Mouse (Mus musculus): ENCODE measurements around the gene Atp5h. TPM values are rescaled to one million over a fixed set of nuclear protein-coding genes. Genes with fewer than 3 reads are reported as not detected.

Gene Atp5h
- polyA plus RNA-seq, 1 experiment from 2014 or later, result 962 TPM

DNA sequence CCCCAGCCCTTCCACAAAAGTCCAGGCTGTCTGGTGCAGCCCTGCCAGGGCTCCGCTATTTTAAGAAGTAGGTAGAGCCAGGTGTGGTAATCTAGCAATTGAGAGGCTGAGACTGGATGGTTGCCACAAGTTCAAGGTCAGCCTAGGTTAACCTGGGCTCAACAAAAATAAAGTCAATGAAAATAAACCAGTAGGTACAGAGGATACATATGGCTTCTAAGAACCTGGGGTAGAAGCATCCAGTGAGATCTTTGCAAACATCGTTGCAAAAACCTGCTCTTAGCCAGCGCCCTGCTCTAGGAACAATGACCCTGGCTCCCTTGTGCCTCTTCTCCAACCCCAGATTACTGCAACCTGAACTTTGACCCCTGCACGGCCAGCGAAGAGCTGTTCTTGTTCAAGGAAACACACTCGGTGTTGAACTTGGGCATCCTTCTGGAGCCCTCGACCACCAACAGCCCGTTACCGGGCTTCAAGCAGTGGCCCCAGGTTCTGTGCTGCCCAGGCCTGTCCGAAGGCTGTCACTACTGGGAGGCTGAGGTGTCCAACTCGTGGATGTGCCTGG is 27.6 kb upstream of the Atp5h start:
- Histone ChIP-seq H3K9me3 (ENCODE audit: control insufficient read depth, low read length) (no peaks in the 10 kb centered on the region), H3K4me2 (replicated peaks; ENCODE audit: low read depth, low read length) (no peak overlapping the region), H3K27ac (ENCODE audit: low read depth, low read length) (peak overlapping the region; percentile 57; the same call in 1 of the 2 replicates), H3K27me3 (ENCODE audit: control insufficient read depth, insufficient read depth, low read length) (no peaks in the 10 kb centered on the region; the same call in 1 of the 2 replicates), H3K4me1 (ENCODE audit: control insufficient read depth, insufficient read depth, low read length) (peaks cover 19% of the 10 kb centered on the region), H3K9ac (ENCODE audit: low read depth, low read length) (no peak overlapping the region), H3K36me3 (ENCODE audit: control insufficient read depth, insufficient read depth, low read length) (no peaks in the 10 kb centered on the region), H3K4me3 (ENCODE audit: low read length) (no peak overlapping the region)
- WGBS, result 85% methylated on average over 11 of the region's 11 CpGs
- no peak for ATAC-seq (ENCODE audit: low FRiP score, low TSS enrichment)

DNA sequence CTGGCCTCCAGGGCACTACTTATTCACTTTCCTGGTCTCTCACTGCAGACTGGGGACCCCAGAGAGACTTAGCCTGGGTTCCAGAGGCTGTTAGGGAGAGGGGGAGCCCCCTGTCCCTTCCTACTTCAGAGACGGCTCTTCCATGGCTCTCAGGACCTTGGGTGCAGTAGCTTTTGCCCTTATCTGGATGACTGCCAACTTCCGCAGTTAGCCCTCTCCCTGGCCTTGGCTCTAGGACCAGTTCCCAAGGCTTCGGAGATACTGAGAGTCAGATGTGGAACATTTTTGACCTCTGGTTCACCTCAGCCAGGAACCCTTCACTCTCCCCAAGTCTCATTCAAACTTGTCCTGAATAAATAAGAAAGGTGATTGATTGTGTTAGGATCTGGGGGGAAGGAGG is 27.1 kb upstream of the Atp5h start:
- no peak overlapping the region; the same call in 1 of the 2 replicates for H3K27ac ChIP-seq (ENCODE audit: low read depth, low read length)
- H3K36me3 ChIP-seq (ENCODE audit: control insufficient read depth, insufficient read depth, low read length), result no peaks in the 10 kb centered on the region

DNA sequence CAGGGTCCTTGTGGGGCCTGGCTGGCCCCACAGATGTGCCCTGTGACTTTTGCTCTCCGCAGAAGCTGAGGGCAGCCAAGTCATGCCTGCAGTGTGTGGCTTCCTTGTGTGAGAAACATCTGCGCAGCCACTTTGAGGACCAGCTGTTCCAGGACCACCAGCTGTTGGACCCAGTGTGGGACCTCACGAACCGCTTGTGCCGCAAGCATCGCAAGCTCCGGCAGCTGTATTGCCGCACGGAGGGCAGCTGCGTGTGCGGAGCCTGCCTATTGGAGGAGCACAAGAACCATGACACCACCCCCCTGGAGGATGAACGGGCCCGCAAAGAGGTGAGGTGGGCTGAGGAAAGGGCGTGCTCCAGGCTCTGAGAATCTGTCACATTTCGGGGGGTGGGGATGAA is 21.7 kb upstream of the Atp5h start:
- Histone ChIP-seq H3K4me1 (ENCODE audit: control insufficient read depth, insufficient read depth, low read length) (0 out of 2 replicates have a peak, but pooled peaks cover under 1% of the 10 kb centered on the region), H3K27ac (ENCODE audit: low read depth, low read length) (no peak overlapping the region), H3K27me3 (ENCODE audit: control insufficient read depth, insufficient read depth, low read length) (no peaks in the 10 kb centered on the region), H3K9me3 (ENCODE audit: control insufficient read depth, low read length) (peaks cover 6% of the 10 kb centered on the region; the same call in 1 of the 2 replicates), H3K4me2 (replicated peaks; ENCODE audit: low read depth, low read length) (no peak overlapping the region), H3K36me3 (ENCODE audit: control insufficient read depth, insufficient read depth, low read length) (no peaks in the 10 kb centered on the region), H3K9ac (ENCODE audit: low read depth, low read length) (no peak overlapping the region), H3K4me3 (ENCODE audit: low read length) (no peak overlapping the region)
- 35% methylated on average over 15 of the region's 15 CpGs for WGBS
- no peak for ATAC-seq (ENCODE audit: low FRiP score, low TSS enrichment)

More for the DNA sequence above, 27.1 kb upstream of the Atp5h start:
- no peak overlapping the region for H3K9ac ChIP-seq (ENCODE audit: low read depth, low read length)
- ATAC-seq (ENCODE audit: low FRiP score, low TSS enrichment), result no peak
- H3K27me3 ChIP-seq (ENCODE audit: control insufficient read depth, insufficient read depth, low read length), result no peaks in the 10 kb centered on the region; the same call in 1 of the 2 replicates
- 44% methylated on average over 3 of the region's 3 CpGs for WGBS
- H3K9me3 ChIP-seq (ENCODE audit: control insufficient read depth, low read length), result no peaks in the 10 kb centered on the region
- peaks cover 19% of the 10 kb centered on the region for H3K4me1 ChIP-seq (ENCODE audit: control insufficient read depth, insufficient read depth, low read length)
- no peak overlapping the region for H3K4me3 ChIP-seq (ENCODE audit: low read length)
- H3K4me2 ChIP-seq (replicated peaks; ENCODE audit: low read depth, low read length), result no peak overlapping the region

DNA sequence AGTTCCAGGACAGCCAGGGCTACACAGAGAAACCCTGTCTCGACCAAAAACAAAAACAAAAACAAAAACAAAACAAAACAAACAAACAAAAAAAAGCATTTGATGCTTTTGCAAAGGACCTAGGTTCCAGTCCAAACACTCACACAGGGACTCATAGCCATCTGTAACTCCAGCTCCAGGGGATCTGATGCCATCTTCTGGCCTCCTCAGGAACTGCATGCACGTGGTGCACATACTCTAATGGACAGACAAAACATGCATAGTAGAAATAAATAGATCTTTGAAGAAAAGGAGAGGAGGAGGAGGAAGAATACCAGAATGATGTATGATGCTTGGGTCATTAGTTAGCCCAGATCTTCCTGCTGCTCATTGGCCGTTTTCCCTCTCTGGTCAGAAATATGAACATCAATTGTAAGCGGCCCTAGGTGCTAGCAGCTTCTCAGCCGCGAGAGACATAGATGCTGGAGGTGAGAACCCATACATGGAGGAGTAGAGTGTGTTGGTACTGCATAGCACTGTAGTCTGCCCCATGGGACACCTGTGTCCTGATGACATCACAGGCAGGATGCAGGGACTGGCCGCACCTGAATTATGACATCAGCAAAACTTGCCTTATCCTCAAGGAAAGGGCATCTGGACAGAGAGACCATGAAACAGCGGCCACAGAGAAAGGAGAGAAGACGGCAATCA is 20.3 kb upstream of the Atp5h start, which contains the start of gene Trim80:
Trim80 (plus strand) TSS at position 640 of the 690 bp plus-strand sequence.
- Histone ChIP-seq H3K4me1 (ENCODE audit: control insufficient read depth, insufficient read depth, low read length) (0 out of 2 replicates have a peak, but pooled peaks cover 6% of the 10 kb centered on the region), H3K9ac (ENCODE audit: low read depth, low read length) (no peak within 1 kb of the TSS), H3K9me3 (ENCODE audit: control insufficient read depth, low read length) (peaks cover 6% of the 10 kb centered on the region; the same call in 1 of the 2 replicates), H3K4me3 (ENCODE audit: low read length) (no peak within 1 kb of the TSS), H3K4me2 (replicated peaks; ENCODE audit: low read depth, low read length) (no peak within 1 kb of the TSS), H3K36me3 (ENCODE audit: control insufficient read depth, insufficient read depth, low read length) (no peaks in the 10 kb centered on the region), H3K27me3 (ENCODE audit: control insufficient read depth, insufficient read depth, low read length) (no peaks in the 10 kb centered on the region), H3K27ac (ENCODE audit: low read depth, low read length) (no peak within 1 kb of the TSS)
- ATAC-seq (ENCODE audit: low FRiP score, low TSS enrichment), result no peak
- WGBS, result 97% methylated on average over 9 of the region's 9 CpGs

DNA sequence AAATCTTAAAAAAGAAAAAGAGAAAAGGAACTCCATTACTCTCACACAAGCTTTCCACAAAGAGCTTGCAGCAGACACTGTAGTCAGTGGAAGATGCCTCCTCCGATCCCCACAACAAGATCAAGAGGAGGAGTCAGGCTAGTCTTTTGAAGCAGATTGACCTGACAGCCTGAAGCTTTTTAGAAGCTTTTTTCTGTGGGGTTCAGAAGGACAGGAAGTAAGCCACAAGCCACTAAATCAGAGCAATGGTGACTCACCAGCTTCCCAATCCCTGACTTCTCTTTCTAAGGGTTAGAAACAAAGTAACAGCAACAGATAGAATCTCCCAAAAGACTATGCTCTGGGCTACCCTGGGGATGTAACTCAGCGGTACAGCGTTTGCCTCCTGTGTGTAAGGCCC is 19.6 kb upstream of the Atp5h start:
- 77% methylated on average over 3 of the region's 3 CpGs for WGBS
- Histone ChIP-seq H3K4me2 (replicated peaks; ENCODE audit: low read depth, low read length) (no peak overlapping the region), H3K9ac (ENCODE audit: low read depth, low read length) (no peak overlapping the region), H3K36me3 (ENCODE audit: control insufficient read depth, insufficient read depth, low read length) (no peaks in the 10 kb centered on the region), H3K9me3 (ENCODE audit: control insufficient read depth, low read length) (peaks cover 6% of the 10 kb centered on the region; the same call in 1 of the 2 replicates), H3K27ac (ENCODE audit: low read depth, low read length) (no peak overlapping the region), H3K4me3 (ENCODE audit: low read length) (no peak overlapping the region), H3K4me1 (ENCODE audit: control insufficient read depth, insufficient read depth, low read length) (0 out of 2 replicates have a peak, but pooled peaks cover 6% of the 10 kb centered on the region), H3K27me3 (ENCODE audit: control insufficient read depth, insufficient read depth, low read length) (no peaks in the 10 kb centered on the region)
- ATAC-seq (ENCODE audit: low FRiP score, low TSS enrichment), result no peak

DNA sequence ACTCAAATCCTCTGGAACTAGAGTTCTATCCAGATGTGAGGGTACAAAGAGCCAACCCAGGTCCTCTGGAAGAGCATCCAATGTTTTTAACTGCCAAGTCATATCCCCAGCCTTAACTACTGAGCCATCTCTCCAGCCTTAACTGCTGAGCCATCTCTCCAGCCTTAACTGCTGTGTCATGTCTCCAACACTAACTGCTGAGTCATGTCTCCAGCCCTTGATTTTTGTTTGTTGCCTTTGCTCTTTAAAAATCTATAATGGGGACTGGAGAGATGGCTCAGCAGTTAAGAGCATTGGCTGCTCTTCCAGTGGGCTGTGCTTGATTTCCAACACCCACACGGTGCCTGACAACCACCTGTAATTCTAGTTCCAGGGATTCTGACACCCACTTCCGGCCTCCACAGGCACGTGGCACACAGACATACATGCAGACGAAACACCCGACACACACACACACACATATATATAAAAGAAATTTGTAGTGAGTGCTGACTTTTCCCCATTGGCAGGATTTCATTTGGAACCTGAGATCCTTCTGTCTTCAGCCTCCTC is 17.9 kb upstream of the Atp5h start:
- peaks cover 6% of the 10 kb centered on the region; the same call in 1 of the 2 replicates for H3K9me3 ChIP-seq (ENCODE audit: control insufficient read depth, low read length)
- no peak overlapping the region for H3K4me3 ChIP-seq (ENCODE audit: low read length)
- no peak overlapping the region for H3K27ac ChIP-seq (ENCODE audit: low read depth, low read length)
- H3K4me1 ChIP-seq (ENCODE audit: control insufficient read depth, insufficient read depth, low read length), result 0 out of 2 replicates have a peak, but pooled peaks cover 6% of the 10 kb centered on the region
- H3K27me3 ChIP-seq (ENCODE audit: control insufficient read depth, insufficient read depth, low read length), result no peaks in the 10 kb centered on the region
- no peaks in the 10 kb centered on the region for H3K36me3 ChIP-seq (ENCODE audit: control insufficient read depth, insufficient read depth, low read length)
- no peak overlapping the region for H3K9ac ChIP-seq (ENCODE audit: low read depth, low read length)
- no peak for ATAC-seq (ENCODE audit: low FRiP score, low TSS enrichment)
- 63% methylated on average over 5 of the region's 5 CpGs for WGBS
- no peak overlapping the region for H3K4me2 ChIP-seq (replicated peaks; ENCODE audit: low read depth, low read length)

DNA sequence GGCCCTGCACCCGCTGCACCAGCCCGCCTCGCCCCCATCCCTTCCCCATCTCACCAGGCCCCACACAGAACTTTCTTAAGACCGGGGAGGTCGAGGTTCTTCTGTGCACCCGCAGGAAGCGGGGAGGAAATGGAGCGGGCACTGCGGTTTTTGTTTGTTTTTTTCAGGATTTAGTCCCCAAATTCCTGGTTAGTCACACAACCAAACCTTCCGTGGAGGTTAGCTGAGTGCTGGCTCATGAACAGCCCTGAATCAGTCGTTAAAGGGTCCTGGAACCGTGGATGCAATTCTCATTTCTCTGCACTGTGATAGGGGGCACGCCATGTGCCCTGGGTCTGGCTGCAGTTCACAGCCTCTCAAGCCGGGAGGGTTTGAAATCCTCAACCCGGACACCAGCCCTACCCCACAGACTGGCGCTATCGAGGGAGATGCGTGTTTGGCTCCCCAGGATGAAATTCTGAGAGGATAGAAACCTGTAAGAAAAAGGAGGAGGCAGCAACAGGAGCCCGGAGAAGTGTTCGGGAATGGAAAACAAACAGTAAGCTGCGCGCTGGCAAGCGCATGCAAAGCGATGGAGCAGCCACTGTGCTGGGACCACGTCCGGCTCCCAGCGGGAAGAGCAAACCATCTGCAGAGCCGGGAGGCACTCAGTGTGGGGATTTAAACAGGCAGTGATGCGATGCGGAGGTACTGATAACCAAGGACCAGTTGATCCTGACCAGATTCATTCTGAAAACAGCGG is 16.0 kb upstream of the Atp5h start:
- H3K4me3 ChIP-seq (ENCODE audit: low read length), result peak overlapping the region; percentile 19; the same call in 1 of the 2 replicates
- 0 out of 2 replicates have a peak, but pooled peaks cover 6% of the 10 kb centered on the region for H3K4me1 ChIP-seq (ENCODE audit: control insufficient read depth, insufficient read depth, low read length)
- 3% methylated on average over 31 of the region's 31 CpGs for WGBS
- H3K36me3 ChIP-seq (ENCODE audit: control insufficient read depth, insufficient read depth, low read length), result peaks cover 16% of the 10 kb centered on the region
- H3K27me3 ChIP-seq (ENCODE audit: control insufficient read depth, insufficient read depth, low read length), result no peaks in the 10 kb centered on the region
- peak overlapping the region; percentile 41 for H3K4me2 ChIP-seq (replicated peaks; ENCODE audit: low read depth, low read length)
- no peak overlapping the region for H3K27ac ChIP-seq (ENCODE audit: low read depth, low read length)
- H3K9me3 ChIP-seq (ENCODE audit: control insufficient read depth, low read length), result peaks cover 6% of the 10 kb centered on the region; the same call in 1 of the 2 replicates
- H3K9ac ChIP-seq (ENCODE audit: low read depth, low read length), result 0 out of 2 replicates have a peak overlapping the region, but pooled peaks have one; percentile 44
- 0 out of 2 replicates have a peak, but pooled peaks have one; percentile 58 for ATAC-seq (ENCODE audit: low FRiP score, low TSS enrichment)

DNA sequence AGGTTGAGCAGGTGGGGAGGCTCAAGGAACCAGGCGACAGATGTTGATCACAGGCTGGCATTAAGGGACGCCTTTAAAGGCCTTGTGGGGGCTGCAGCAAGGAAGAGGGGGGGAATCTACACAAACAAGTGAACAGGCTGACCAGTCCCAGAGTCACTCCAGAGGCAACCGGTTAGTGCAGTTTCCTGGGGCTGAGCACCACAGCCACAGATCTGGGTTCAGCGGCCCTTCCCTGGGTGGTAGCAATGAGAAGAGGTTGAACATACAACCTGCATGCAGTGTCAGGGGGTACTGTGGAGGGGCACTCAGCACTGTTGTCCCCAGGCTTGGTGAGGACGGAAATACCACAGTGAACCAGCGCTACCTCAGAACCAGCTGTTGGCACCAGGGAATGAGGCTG is 13.6 kb upstream of the Atp5h start:
- no peak overlapping the region for H3K4me2 ChIP-seq (replicated peaks; ENCODE audit: low read depth, low read length)
- 0 out of 2 replicates have a peak, but pooled peaks cover 6% of the 10 kb centered on the region for H3K4me1 ChIP-seq (ENCODE audit: control insufficient read depth, insufficient read depth, low read length)
- no peak overlapping the region for H3K4me3 ChIP-seq (ENCODE audit: low read length)
- no peaks in the 10 kb centered on the region for H3K27me3 ChIP-seq (ENCODE audit: control insufficient read depth, insufficient read depth, low read length)
- 76% methylated on average over 6 of the region's 6 CpGs for WGBS
- H3K9ac ChIP-seq (ENCODE audit: low read depth, low read length), result no peak overlapping the region
- no peak for ATAC-seq (ENCODE audit: low FRiP score, low TSS enrichment)
- H3K9me3 ChIP-seq (ENCODE audit: control insufficient read depth, low read length), result no peaks in the 10 kb centered on the region
- H3K36me3 ChIP-seq (ENCODE audit: control insufficient read depth, insufficient read depth, low read length), result peaks cover 38% of the 10 kb centered on the region
- H3K27ac ChIP-seq (ENCODE audit: low read depth, low read length), result no peak overlapping the region
